Mouse (Mus musculus): ENCODE data around the gene Rsrc1.

- TF ChIP-seq CTCF (IDR thresholded peaks at IDR 0.05; ENCODE audit: low read depth) (no peak), EP300 (IDR thresholded peaks at IDR 0.05; ENCODE audit: low read depth) (no peak)
Measured at GRCm38 (mm10) chr3:67373872-67374271, 392.7 kb downstream of the Rsrc1 start, which contains the start of gene Mlf1.

Data from liver, embryonic 14.5 days (tissue).